Mouse (Mus musculus): ENCODE results near the gene Klk1b26. TPM values are rescaled to one million over a fixed set of nuclear protein-coding genes. Genes with fewer than 3 reads are reported as not detected.

Gene Klk1b26
- polyA plus RNA-seq, 1 experiment from 2014 or later: not detected

Other genes with a start within 250 kb of the Klk1b26 start
- 0.14 TPM in 1 of 2 replicates, not detected in the other for gene Klk12, start 243.3 kb upstream of the Klk1b26 start, polyA plus RNA-seq (2015; fragmentation: Nextera tagmentation; extraction: Ambion mirVana)
- gene Klk11, start 237.6 kb upstream of the Klk1b26 start, polyA plus RNA-seq (2015; fragmentation: Nextera tagmentation; extraction: Ambion mirVana): 0.22 and 0.27 TPM in 2 replicates
- 0.10 and 0.30 TPM in 2 replicates for gene Klk10, start 231.1 kb upstream of the Klk1b26 start, polyA plus RNA-seq (2015; fragmentation: Nextera tagmentation; extraction: Ambion mirVana)
- gene Klk9, start 220.3 kb upstream of the Klk1b26 start, polyA plus RNA-seq (2015; fragmentation: Nextera tagmentation; extraction: Ambion mirVana): 0.13 and 0.14 TPM in 2 replicates
- 10.1 TPM in 2 replicates for gene Klk8, start 214.6 kb upstream of the Klk1b26 start, polyA plus RNA-seq (2015; fragmentation: Nextera tagmentation; extraction: Ambion mirVana)
- 0.13 TPM in 1 of 2 replicates, not detected in the other for gene Klk7, start 200.9 kb upstream of the Klk1b26 start, polyA plus RNA-seq (2015; fragmentation: Nextera tagmentation; extraction: Ambion mirVana)
- gene Klk6, start 187.7 kb upstream of the Klk1b26 start, polyA plus RNA-seq (2015; fragmentation: Nextera tagmentation; extraction: Ambion mirVana): not detected in 2 replicates
- not detected in 2 replicates for gene Klk5, start 170.2 kb upstream of the Klk1b26 start, polyA plus RNA-seq (2015; fragmentation: Nextera tagmentation; extraction: Ambion mirVana)
- gene Klk4, start 131.0 kb upstream of the Klk1b26 start, polyA plus RNA-seq (2015; fragmentation: Nextera tagmentation; extraction: Ambion mirVana): 1.7 and 2.6 TPM in 2 replicates
- not detected in 2 replicates for gene Klk15, start 78.4 kb upstream of the Klk1b26 start, polyA plus RNA-seq (2015; fragmentation: Nextera tagmentation; extraction: Ambion mirVana)
- gene Klk1b8, start 61.5 kb upstream of the Klk1b26 start, polyA plus RNA-seq (2015; fragmentation: Nextera tagmentation; extraction: Ambion mirVana): not detected in 2 replicates
- not detected in 2 replicates for gene Klk1b1, start 45.4 kb upstream of the Klk1b26 start, polyA plus RNA-seq (2015; fragmentation: Nextera tagmentation; extraction: Ambion mirVana)
- not detected in 2 replicates for gene Klk1b9, start 36.1 kb upstream of the Klk1b26 start, polyA plus RNA-seq (2015; fragmentation: Nextera tagmentation; extraction: Ambion mirVana)
- gene Klk1b11, start 16.3 kb upstream of the Klk1b26 start, polyA plus RNA-seq (2015; fragmentation: Nextera tagmentation; extraction: Ambion mirVana): not detected in 2 replicates
- gene Klk1b27, start 40.1 kb downstream of the Klk1b26 start, polyA plus RNA-seq (2015; fragmentation: Nextera tagmentation; extraction: Ambion mirVana): not detected in 2 replicates
- not detected in 2 replicates for gene Klk1b21, start 90.2 kb downstream of the Klk1b26 start, polyA plus RNA-seq (2015; fragmentation: Nextera tagmentation; extraction: Ambion mirVana)
- gene Klk1b22, start 100.5 kb downstream of the Klk1b26 start, polyA plus RNA-seq (2015; fragmentation: Nextera tagmentation; extraction: Ambion mirVana): not detected in 2 replicates
- not detected in 2 replicates for gene Klk1b16, start 124.6 kb downstream of the Klk1b26 start, polyA plus RNA-seq (2015; fragmentation: Nextera tagmentation; extraction: Ambion mirVana)
- gene Klk1b24, start 176.1 kb downstream of the Klk1b26 start, polyA plus RNA-seq (2015; fragmentation: Nextera tagmentation; extraction: Ambion mirVana): not detected in 2 replicates
- not detected in 2 replicates for gene Klk1b3, start 186.0 kb downstream of the Klk1b26 start, polyA plus RNA-seq (2015; fragmentation: Nextera tagmentation; extraction: Ambion mirVana)
- not detected in 2 replicates for gene Klk1b4, start 195.3 kb downstream of the Klk1b26 start, polyA plus RNA-seq (2015; fragmentation: Nextera tagmentation; extraction: Ambion mirVana)
- gene Klk1b5, start 203.8 kb downstream of the Klk1b26 start, polyA plus RNA-seq (2015; fragmentation: Nextera tagmentation; extraction: Ambion mirVana): not detected in 2 replicates
- not detected in 2 replicates for gene Klk1, start 213.2 kb downstream of the Klk1b26 start, polyA plus RNA-seq (2015; fragmentation: Nextera tagmentation; extraction: Ambion mirVana)
- gene Gm36864, start 224.0 kb downstream of the Klk1b26 start, polyA plus RNA-seq (2015; fragmentation: Nextera tagmentation; extraction: Ambion mirVana): 0.17 TPM in 1 of 2 replicates, not detected in the other
- 1.1 and 1.2 TPM in 2 replicates for gene 1700028J19Rik, start 234.5 kb downstream of the Klk1b26 start, polyA plus RNA-seq (2015; fragmentation: Nextera tagmentation; extraction: Ambion mirVana)
- 193 and 221 TPM in 2 replicates for gene 2410002F23Rik, start 234.6 kb downstream of the Klk1b26 start, polyA plus RNA-seq (2015; fragmentation: Nextera tagmentation; extraction: Ambion mirVana)
- gene Acp4, start 245.2 kb downstream of the Klk1b26 start, polyA plus RNA-seq (2015; fragmentation: Nextera tagmentation; extraction: Ambion mirVana): not detected in 2 replicates
- 1.2 TPM in 1 of 2 replicates, not detected in the other for gene Gm15517, start 249.3 kb downstream of the Klk1b26 start, polyA plus RNA-seq (2015; fragmentation: Nextera tagmentation; extraction: Ambion mirVana)